Mouse (Mus musculus): ENCODE results near the gene Kcnd3.

Gene Kcnd3

DNA sequence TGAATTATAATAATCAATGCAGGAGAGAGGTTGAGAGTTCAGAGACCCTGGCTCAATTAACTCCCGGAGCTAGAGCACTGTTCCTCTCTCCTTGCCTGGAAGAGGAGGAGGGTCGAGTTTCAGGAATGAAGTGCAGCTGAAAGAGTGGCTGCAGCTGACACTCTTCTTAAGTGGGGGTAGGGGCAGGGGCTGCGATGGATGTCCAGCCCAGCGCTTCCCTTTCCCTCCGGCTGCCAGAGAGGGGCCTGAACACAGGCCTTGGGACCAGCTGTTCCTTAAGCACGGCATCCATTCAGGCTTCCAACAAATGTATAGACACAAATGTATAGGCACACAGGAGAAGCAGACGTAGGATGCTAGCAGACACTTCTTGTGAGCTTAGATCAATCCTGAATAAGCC is 255.5 kb downstream of the Kcnd3 start:
- DNase-seq (ENCODE audit: low read depth, low spot score): no peak
- H3K36me3 ChIP-seq (ENCODE audit: control insufficient read depth, insufficient read depth, low read length, poor library complexity, severe bottlenecking): no peaks in the 10 kb centered on the region
- H3K27me3 ChIP-seq (ENCODE audit: control insufficient read depth, insufficient read depth, low read length, poor library complexity, severe bottlenecking): no peaks in the 10 kb centered on the region

DNA sequence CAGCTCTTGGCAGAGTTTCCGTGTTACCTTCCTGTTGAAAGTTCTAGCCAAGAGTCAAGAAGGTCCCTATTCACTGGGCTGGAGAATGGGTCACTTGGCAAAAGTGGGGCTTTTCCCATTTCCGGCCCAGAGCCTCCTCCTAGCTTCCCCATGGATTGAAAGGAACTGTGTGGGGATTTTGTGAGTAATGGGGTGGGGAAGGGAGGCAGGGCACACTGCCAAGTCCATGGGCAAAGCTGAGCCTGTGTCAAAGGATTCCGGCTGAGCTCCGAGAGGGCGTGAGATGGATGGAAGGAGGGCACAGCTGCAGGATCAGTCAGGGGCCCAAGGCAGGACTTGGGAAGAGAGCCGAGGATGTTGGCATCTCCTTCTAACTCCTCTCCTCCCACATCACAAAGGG is 258.1 kb downstream of the Kcnd3 start:
- DNase-seq (ENCODE audit: low read depth, low spot score): no peak
- no peaks in the 10 kb centered on the region for H3K27me3 ChIP-seq (ENCODE audit: control insufficient read depth, insufficient read depth, low read length, poor library complexity, severe bottlenecking)
- H3K36me3 ChIP-seq (ENCODE audit: control insufficient read depth, insufficient read depth, low read length, poor library complexity, severe bottlenecking): no peaks in the 10 kb centered on the region

GRCm38 (mm10) chr3:105711741-105712140 is 259.6 kb downstream of the Kcnd3 start:
- H3K36me3 ChIP-seq (ENCODE audit: control insufficient read depth, insufficient read depth, low read length, poor library complexity, severe bottlenecking): no peaks in the 10 kb centered on the region
- H3K27me3 ChIP-seq (ENCODE audit: control insufficient read depth, insufficient read depth, low read length, poor library complexity, severe bottlenecking): no peaks in the 10 kb centered on the region
- no peak for DNase-seq (ENCODE audit: low read depth, low spot score)

GRCm38 (mm10) chr3:105712827-105713226 is 260.7 kb downstream of the Kcnd3 start:
- no peak for DNase-seq (ENCODE audit: low read depth, low spot score)
- H3K36me3 ChIP-seq (ENCODE audit: control insufficient read depth, insufficient read depth, low read length, poor library complexity, severe bottlenecking): no peaks in the 10 kb centered on the region
- no peaks in the 10 kb centered on the region for H3K27me3 ChIP-seq (ENCODE audit: control insufficient read depth, insufficient read depth, low read length, poor library complexity, severe bottlenecking)

DNA sequence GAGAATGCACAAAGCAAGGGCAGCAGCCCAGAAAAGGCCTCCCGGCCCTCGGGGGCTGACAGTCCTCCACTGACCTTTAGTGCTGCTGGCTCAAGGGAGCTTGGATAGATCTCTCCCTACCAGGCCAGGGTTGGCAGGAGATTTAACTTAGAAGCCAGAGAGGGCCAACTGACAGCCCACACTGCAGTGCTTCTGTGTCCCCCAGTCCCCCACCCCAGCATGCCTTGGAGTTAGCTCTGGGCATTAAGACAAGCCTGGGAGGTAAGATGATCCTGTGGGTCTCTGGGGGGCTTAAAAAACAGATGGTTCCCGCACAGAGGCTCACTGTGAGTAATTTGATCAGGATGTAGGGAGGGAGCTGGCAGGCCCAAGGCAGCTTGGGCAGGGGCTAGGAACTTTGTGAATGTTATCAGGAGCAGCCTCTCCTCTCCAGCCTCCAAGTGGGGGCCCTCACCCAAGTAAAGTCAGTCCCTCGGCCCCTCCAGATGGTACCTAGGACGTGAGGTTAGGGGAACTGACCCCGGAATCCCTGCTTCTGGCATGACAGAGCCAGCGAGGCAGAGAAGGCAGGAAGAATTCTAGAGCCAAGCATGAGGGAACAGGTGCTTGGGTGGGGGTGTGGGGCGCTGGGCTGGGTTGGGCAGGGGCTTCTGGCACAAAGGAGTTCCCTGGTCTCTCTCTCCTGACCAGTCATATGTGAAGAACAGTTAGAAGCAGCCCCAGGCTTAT is 262.1 kb downstream of the Kcnd3 start:
- DNase-seq (ENCODE audit: low read depth, low spot score): no peak
- H3K36me3 ChIP-seq (ENCODE audit: control insufficient read depth, insufficient read depth, low read length, poor library complexity, severe bottlenecking): no peaks in the 10 kb centered on the region

DNA sequence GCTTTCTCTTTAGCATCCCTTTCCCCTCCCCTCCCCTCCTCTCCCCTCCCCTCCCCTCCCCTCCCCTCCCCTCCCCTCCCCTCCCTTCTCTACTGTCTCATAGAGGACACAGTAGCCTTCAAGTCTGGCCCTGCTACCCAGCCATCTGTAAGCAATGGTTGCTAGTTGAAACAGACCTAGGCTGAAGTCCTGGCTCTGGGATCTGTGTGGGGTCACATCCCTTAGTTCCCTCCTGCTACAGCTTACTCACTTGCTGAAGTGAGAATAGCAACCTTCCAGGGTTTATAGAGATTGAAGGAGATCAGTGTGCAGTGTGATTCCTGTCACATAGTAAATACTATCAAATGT is 262.7 kb downstream of the Kcnd3 start:
- Histone ChIP-seq H3K36me3 (ENCODE audit: control insufficient read depth, insufficient read depth, low read length, poor library complexity, severe bottlenecking) (no peaks in the 10 kb centered on the region), H3K27me3 (ENCODE audit: control insufficient read depth, insufficient read depth, low read length, poor library complexity, severe bottlenecking) (no peaks in the 10 kb centered on the region)
- no peak for DNase-seq (ENCODE audit: low read depth, low spot score)

More for the DNA sequence above, 262.1 kb downstream of the Kcnd3 start:
- H3K27me3 ChIP-seq (ENCODE audit: control insufficient read depth, insufficient read depth, low read length, poor library complexity, severe bottlenecking): no peaks in the 10 kb centered on the region

DNA sequence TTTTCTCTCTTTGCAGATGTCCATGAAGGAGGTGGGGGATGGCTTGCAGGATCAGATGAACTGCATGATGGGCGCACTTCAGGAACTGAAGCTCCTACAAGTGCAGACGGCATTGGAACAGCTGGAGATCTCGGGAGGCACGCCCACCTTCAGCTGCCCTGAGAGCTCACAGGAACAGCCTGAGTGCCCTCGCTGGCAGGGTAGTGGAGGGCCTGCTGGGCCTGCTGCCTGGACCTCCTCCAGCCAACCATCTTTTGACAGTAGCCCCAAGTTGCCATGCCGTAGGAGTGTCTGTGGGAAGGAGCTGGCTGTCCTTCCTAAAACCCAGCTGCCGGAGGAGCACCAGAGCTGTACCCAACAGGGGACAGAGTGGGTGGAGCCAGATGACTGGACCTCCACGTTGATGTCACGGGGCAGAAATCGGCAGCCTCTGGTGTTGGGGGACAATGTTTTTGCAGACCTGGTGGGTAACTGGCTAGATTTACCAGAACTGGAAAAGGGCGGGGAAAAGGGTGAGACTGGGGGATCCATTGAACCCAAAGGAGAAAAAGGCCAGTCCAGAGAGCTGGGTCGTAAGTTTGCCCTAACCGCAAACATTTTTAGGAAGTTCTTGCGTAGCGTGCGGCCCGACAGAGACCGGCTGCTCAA is 264.3 kb downstream of the Kcnd3 start:
- Histone ChIP-seq H3K27me3 (ENCODE audit: control insufficient read depth, insufficient read depth, low read length, poor library complexity, severe bottlenecking) (no peaks in the 10 kb centered on the region), H3K36me3 (ENCODE audit: control insufficient read depth, insufficient read depth, low read length, poor library complexity, severe bottlenecking) (no peaks in the 10 kb centered on the region)
- DNase-seq (ENCODE audit: low read depth, low spot score): no peak

- H3K36me3 ChIP-seq (ENCODE audit: control insufficient read depth, insufficient read depth, low read length, poor library complexity, severe bottlenecking): no peaks in the 10 kb centered on the region
- DNase-seq (ENCODE audit: low read depth, low spot score): no peak
- no peaks in the 10 kb centered on the region for H3K27me3 ChIP-seq (ENCODE audit: control insufficient read depth, insufficient read depth, low read length, poor library complexity, severe bottlenecking)
These were observed 265.9 kb downstream of the Kcnd3 start for GRCm38 (mm10) chr3:105717856-105718555.

GRCm38 (mm10) chr3:105718746-105719145 is 266.6 kb downstream of the Kcnd3 start:
- H3K27me3 ChIP-seq (ENCODE audit: control insufficient read depth, insufficient read depth, low read length, poor library complexity, severe bottlenecking): no peaks in the 10 kb centered on the region
- H3K36me3 ChIP-seq (ENCODE audit: control insufficient read depth, insufficient read depth, low read length, poor library complexity, severe bottlenecking): no peaks in the 10 kb centered on the region
- DNase-seq (ENCODE audit: low read depth, low spot score): no peak

DNA sequence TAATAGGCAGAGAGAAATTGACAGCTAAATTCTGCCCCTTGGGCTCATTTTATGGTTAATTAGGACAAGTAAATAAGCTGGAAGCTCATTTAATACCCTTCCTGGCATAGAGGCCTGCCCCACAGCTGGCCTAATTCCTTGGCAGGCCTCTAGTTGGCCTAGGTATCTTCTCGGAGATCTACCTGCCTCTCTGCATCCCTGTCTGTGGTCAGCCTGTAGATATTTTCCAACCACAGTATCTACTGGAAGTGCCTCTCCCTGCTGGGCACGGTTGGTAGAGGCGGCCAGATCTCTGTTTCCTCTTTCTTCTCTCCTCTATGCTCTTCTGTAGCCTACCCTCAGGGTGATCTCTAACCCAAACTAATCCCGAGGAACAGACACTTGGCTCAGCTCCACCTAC is 267.8 kb downstream of the Kcnd3 start:
- 0 out of 2 replicates have a peak, but pooled peaks cover under 1% of the 10 kb centered on the region for H3K36me3 ChIP-seq (ENCODE audit: control insufficient read depth, insufficient read depth, low read length, poor library complexity, severe bottlenecking)
- H3K27me3 ChIP-seq (ENCODE audit: control insufficient read depth, insufficient read depth, low read length, poor library complexity, severe bottlenecking): no peaks in the 10 kb centered on the region
- no peak for DNase-seq (ENCODE audit: low read depth, low spot score)

DNA sequence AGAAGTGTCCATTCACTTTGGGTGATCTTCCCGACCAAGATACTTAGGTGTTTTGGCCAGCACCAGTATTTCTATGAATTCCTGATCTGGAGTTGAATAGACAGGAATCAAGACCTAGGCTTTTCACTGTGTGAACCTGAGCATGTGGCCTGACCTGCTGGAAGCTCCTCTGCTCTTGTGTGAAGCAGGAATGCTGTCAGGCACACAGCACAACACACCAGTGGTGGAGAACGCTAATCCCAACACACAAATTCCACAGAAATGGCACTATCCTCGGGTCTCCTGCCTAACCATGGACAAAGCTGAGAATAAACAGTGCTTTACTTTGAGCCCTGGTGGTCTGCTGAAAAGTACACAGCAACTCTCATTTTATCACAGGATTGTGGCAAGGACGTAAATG is 268.4 kb downstream of the Kcnd3 start:
- no peaks in the 10 kb centered on the region for H3K27me3 ChIP-seq (ENCODE audit: control insufficient read depth, insufficient read depth, low read length, poor library complexity, severe bottlenecking)
- 0 out of 2 replicates have a peak, but pooled peaks cover 2% of the 10 kb centered on the region for H3K36me3 ChIP-seq (ENCODE audit: control insufficient read depth, insufficient read depth, low read length, poor library complexity, severe bottlenecking)
- DNase-seq (ENCODE audit: low read depth, low spot score): no peak

- Histone ChIP-seq H3K27me3 (ENCODE audit: control insufficient read depth, insufficient read depth, low read length, poor library complexity, severe bottlenecking) (no peaks in the 10 kb centered on the region), H3K36me3 (ENCODE audit: control insufficient read depth, insufficient read depth, low read length, poor library complexity, severe bottlenecking) (0 out of 2 replicates have a peak, but pooled peaks cover 2% of the 10 kb centered on the region)
- peak; percentile 56 for DNase-seq (ENCODE audit: low read depth, low spot score)
These were observed 269.6 kb downstream of the Kcnd3 start for GRCm38 (mm10) chr3:105721681-105722201.

- Histone ChIP-seq H3K27me3 (ENCODE audit: control insufficient read depth, insufficient read depth, low read length, poor library complexity, severe bottlenecking) (no peaks in the 10 kb centered on the region), H3K36me3 (ENCODE audit: control insufficient read depth, insufficient read depth, low read length, poor library complexity, severe bottlenecking) (0 out of 2 replicates have a peak, but pooled peaks cover 3% of the 10 kb centered on the region)
- no peak for DNase-seq (ENCODE audit: low read depth, low spot score)
These were observed 270.4 kb downstream of the Kcnd3 start for GRCm38 (mm10) chr3:105722510-105722909.
